Mouse (Mus musculus): ENCODE data around the gene Hrh2. TPM values are rescaled to one million over a fixed set of nuclear protein-coding genes. Genes with fewer than 3 reads are reported as not detected.

The Hrh2 gene
- polyA plus RNA-seq, 1 experiment from 2014 or later, result not detected

- 71% methylated on average over 8 of the region's 8 CpGs for WGBS
- no peak for ATAC-seq (ENCODE audit: insufficient number of reproducible peaks, insufficient read depth, low FRiP score, low TSS enrichment, low read depth)
- no peak overlapping the region for H3K9ac ChIP-seq (replicated peaks)
Measured at GRCm38 (mm10) chr13:54163363-54163762, 28.6 kb upstream of the Hrh2 start.

GRCm38 (mm10) chr13:54164462-54164861, 27.5 kb upstream of the Hrh2 start:
- H3K4me3 ChIP-seq (replicated peaks), result no peak overlapping the region
- H3K36me3 ChIP-seq, result no peaks in the 10 kb centered on the region
- H3K9ac ChIP-seq (replicated peaks), result no peak overlapping the region
- H3K4me2 ChIP-seq, result no peak overlapping the region
- H3K4me1 ChIP-seq (replicated peaks), result peaks cover 11% of the 10 kb centered on the region; the same call in 1 of the 2 replicates
- H3K27me3 ChIP-seq, result peaks cover 5% of the 10 kb centered on the region
- WGBS, result 89% methylated on average over 10 of the region's 10 CpGs
- no peaks in the 10 kb centered on the region for H3K9me3 ChIP-seq
- ATAC-seq (ENCODE audit: insufficient number of reproducible peaks, insufficient read depth, low FRiP score, low TSS enrichment, low read depth), result no peak
- H3K27ac ChIP-seq, result no peak overlapping the region

More at GRCm38 (mm10) chr13:54163363-54163762, 28.6 kb upstream of the Hrh2 start:
- Histone ChIP-seq H3K4me3 (replicated peaks) (no peak overlapping the region), H3K4me2 (no peak overlapping the region), H3K27me3 (peaks cover 6% of the 10 kb centered on the region; the same call in 1 of the 2 replicates), H3K9me3 (no peaks in the 10 kb centered on the region), H3K4me1 (replicated peaks) (peaks cover 11% of the 10 kb centered on the region; the same call in 1 of the 2 replicates), H3K27ac (no peak overlapping the region), H3K36me3 (no peaks in the 10 kb centered on the region)

DNA sequence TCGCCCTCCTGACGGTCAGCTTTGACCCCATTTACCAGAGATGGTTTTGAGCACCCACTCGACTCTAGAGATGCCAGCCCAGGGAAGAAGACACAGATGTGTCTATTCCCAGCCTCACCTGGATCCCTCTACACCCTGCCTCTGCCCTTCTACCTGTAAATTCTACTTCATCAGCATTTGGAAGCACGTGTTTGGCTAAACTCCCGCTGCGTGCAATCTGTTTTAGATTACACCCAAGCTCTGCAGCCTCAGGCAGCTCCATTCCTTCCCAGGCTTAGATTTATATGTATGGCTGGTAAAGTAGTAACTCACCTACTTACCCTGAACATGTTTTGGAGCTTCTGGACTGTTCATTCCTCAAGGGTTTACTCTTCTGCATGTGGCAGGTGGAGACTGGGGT, 26.9 kb upstream of the Hrh2 start:
- WGBS, result 44% methylated on average over 6 of the region's 6 CpGs
- no peaks in the 10 kb centered on the region for H3K9me3 ChIP-seq
- H3K27me3 ChIP-seq, result peaks cover 5% of the 10 kb centered on the region
- H3K9ac ChIP-seq (replicated peaks), result no peak overlapping the region
- no peaks in the 10 kb centered on the region for H3K36me3 ChIP-seq
- ATAC-seq (ENCODE audit: insufficient number of reproducible peaks, insufficient read depth, low FRiP score, low TSS enrichment, low read depth), result no peak
- no peak overlapping the region for H3K4me3 ChIP-seq (replicated peaks)
- H3K4me2 ChIP-seq, result no peak overlapping the region
- H3K27ac ChIP-seq, result no peak overlapping the region
- peaks cover 11% of the 10 kb centered on the region; the same call in 1 of the 2 replicates for H3K4me1 ChIP-seq (replicated peaks)

DNA sequence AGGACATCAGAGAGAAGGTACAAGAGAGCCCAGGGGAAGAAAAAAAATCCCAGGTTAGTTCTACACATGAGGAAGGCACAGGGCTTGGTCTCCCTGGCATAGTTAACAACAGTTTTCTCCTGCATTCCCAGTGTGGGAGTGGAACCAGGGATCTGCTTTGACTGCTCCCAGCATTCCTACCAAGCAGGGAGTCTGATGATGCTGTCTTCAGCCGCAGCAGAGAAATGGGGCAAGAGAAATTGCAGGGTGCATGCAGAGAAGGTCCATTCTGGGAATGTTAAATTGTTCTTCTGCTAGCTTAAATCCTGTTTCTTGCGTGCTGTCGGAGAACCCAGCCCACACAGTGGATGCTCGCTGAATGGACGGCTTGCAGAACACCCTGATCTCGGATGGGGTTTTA, 26.2 kb upstream of the Hrh2 start:
- H3K4me1 ChIP-seq (replicated peaks), result peaks cover 11% of the 10 kb centered on the region; the same call in 1 of the 2 replicates
- H3K27me3 ChIP-seq, result peaks cover 5% of the 10 kb centered on the region
- no peak overlapping the region for H3K4me2 ChIP-seq
- H3K4me3 ChIP-seq (replicated peaks), result no peak overlapping the region
- WGBS, result 78% methylated on average over 6 of the region's 6 CpGs
- no peaks in the 10 kb centered on the region for H3K9me3 ChIP-seq
- H3K27ac ChIP-seq, result no peak overlapping the region
- no peak overlapping the region for H3K9ac ChIP-seq (replicated peaks)
- ATAC-seq (ENCODE audit: insufficient number of reproducible peaks, insufficient read depth, low FRiP score, low TSS enrichment, low read depth), result no peak
- no peaks in the 10 kb centered on the region for H3K36me3 ChIP-seq

- Histone ChIP-seq H3K36me3 (no peaks in the 10 kb centered on the region), H3K27ac (no peak overlapping the region), H3K4me3 (replicated peaks) (no peak overlapping the region), H3K9ac (replicated peaks) (no peak overlapping the region), H3K9me3 (no peaks in the 10 kb centered on the region), H3K4me1 (replicated peaks) (peaks cover 11% of the 10 kb centered on the region; the same call in 1 of the 2 replicates), H3K27me3 (peaks cover 5% of the 10 kb centered on the region), H3K4me2 (no peak overlapping the region)
- no peak for ATAC-seq (ENCODE audit: insufficient number of reproducible peaks, insufficient read depth, low FRiP score, low TSS enrichment, low read depth)
- WGBS, result 86% methylated on average over 2 of the region's 2 CpGs
Measured at GRCm38 (mm10) chr13:54167036-54167435, 24.9 kb upstream of the Hrh2 start.

DNA sequence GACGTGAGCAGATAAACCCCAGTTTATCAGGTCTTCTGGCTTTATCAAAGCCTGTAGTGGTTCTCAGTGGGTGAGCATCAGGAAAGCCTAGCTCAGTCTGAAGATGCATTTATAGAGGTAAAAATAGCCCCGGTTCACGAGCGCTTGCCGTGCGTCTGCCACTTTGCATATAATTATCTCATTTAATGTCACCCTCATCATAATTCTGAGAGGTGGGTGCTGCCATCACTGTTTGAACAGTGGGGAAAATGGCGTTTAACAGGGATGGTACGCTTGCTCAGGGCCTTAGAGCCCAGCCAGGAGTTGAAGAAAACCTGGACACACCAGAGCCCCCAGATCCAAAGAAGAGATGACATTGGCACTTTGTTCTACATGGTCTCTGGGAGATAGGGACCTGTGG, 23.3 kb upstream of the Hrh2 start:
- H3K4me1 ChIP-seq (replicated peaks), result peaks cover 11% of the 10 kb centered on the region; the same call in 1 of the 2 replicates
- H3K36me3 ChIP-seq, result no peaks in the 10 kb centered on the region
- no peak overlapping the region for H3K27ac ChIP-seq
- H3K4me2 ChIP-seq, result no peak overlapping the region
- 89% methylated on average over 8 of the region's 8 CpGs for WGBS
- no peak for ATAC-seq (ENCODE audit: insufficient number of reproducible peaks, insufficient read depth, low FRiP score, low TSS enrichment, low read depth)
- H3K9ac ChIP-seq (replicated peaks), result no peak overlapping the region
- no peaks in the 10 kb centered on the region for H3K9me3 ChIP-seq
- no peak overlapping the region for H3K4me3 ChIP-seq (replicated peaks)
- H3K27me3 ChIP-seq, result peaks cover 5% of the 10 kb centered on the region

DNA sequence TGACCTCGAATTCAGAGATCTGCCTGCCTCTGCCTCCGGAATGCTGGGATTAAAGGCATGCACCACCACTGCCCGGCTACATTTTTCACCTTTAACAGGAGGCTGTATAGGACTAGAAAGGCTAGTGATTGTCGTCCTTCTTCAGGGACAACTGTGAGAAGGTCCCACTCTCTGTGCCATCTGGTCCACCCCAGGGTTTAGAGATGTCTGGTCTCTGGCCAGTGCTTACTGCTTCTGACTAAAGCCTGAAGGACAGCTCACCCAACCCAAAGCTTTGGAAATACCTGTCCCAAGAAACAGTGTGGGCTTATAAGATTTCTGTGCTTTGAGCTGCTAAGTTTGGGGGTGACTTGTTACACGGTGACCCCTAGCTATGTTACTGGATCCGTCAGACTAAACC, 21.6 kb upstream of the Hrh2 start:
- H3K4me1 ChIP-seq (replicated peaks), result peaks cover 6% of the 10 kb centered on the region; the same call in 1 of the 2 replicates
- 88% methylated on average over 6 of the region's 6 CpGs for WGBS
- no peak for ATAC-seq (ENCODE audit: insufficient number of reproducible peaks, insufficient read depth, low FRiP score, low TSS enrichment, low read depth)
- H3K9ac ChIP-seq (replicated peaks), result no peak overlapping the region
- no peak overlapping the region for H3K27ac ChIP-seq
- H3K9me3 ChIP-seq, result peaks cover 3% of the 10 kb centered on the region; the same call in 1 of the 2 replicates
- H3K4me3 ChIP-seq (replicated peaks), result no peak overlapping the region
- H3K36me3 ChIP-seq, result no peaks in the 10 kb centered on the region
- H3K27me3 ChIP-seq, result peaks cover 5% of the 10 kb centered on the region
- no peak overlapping the region for H3K4me2 ChIP-seq

- H3K9ac ChIP-seq (replicated peaks), result no peak overlapping the region
- H3K4me2 ChIP-seq, result no peak overlapping the region
- no peak overlapping the region for H3K27ac ChIP-seq
- peaks cover 3% of the 10 kb centered on the region; the same call in 1 of the 2 replicates for H3K9me3 ChIP-seq
- H3K27me3 ChIP-seq, result peaks cover 5% of the 10 kb centered on the region
- 73% methylated on average over 10 of the region's 10 CpGs for WGBS
- H3K36me3 ChIP-seq, result no peaks in the 10 kb centered on the region
- no peak for ATAC-seq (ENCODE audit: insufficient number of reproducible peaks, insufficient read depth, low FRiP score, low TSS enrichment, low read depth)
- H3K4me1 ChIP-seq (replicated peaks), result no peaks in the 10 kb centered on the region
- no peak overlapping the region for H3K4me3 ChIP-seq (replicated peaks)
Measured at GRCm38 (mm10) chr13:54171346-54171745, 20.6 kb upstream of the Hrh2 start.

DNA sequence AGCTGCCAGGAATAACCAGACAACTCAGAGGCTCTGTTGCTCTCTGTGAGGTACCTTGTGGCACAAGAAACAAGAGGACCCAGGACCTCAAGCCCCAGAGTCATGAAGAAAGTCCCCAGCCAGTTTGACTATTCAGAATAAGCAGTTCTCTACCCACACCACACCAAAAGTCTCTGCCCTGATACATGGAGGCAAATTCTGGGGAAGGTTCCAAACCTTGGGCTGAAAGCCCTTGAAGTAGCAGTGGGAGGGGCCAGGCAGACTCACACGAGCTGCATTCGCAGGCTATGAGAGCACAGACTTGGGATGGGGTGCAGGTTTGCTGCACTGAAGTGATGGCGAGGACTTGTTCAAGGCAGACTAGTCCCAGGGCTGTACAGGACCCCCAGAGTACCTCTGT, 20.2 kb upstream of the Hrh2 start:
- Histone ChIP-seq H3K4me1 (replicated peaks) (no peaks in the 10 kb centered on the region), H3K4me2 (no peak overlapping the region), H3K4me3 (replicated peaks) (no peak overlapping the region), H3K27ac (no peak overlapping the region), H3K9ac (replicated peaks) (no peak overlapping the region), H3K36me3 (no peaks in the 10 kb centered on the region), H3K9me3 (peaks cover 3% of the 10 kb centered on the region; the same call in 1 of the 2 replicates), H3K27me3 (peaks cover 5% of the 10 kb centered on the region)
- WGBS, result 51% methylated on average over 3 of the region's 3 CpGs
- ATAC-seq (ENCODE audit: insufficient number of reproducible peaks, insufficient read depth, low FRiP score, low TSS enrichment, low read depth), result no peak

GRCm38 (mm10) chr13:54173941-54174340, 18.0 kb upstream of the Hrh2 start:
- Histone ChIP-seq H3K36me3 (no peaks in the 10 kb centered on the region), H3K9me3 (peaks cover 3% of the 10 kb centered on the region; the same call in 1 of the 2 replicates), H3K4me2 (no peak overlapping the region), H3K4me3 (replicated peaks) (no peak overlapping the region), H3K4me1 (replicated peaks) (no peaks in the 10 kb centered on the region), H3K9ac (replicated peaks) (no peak overlapping the region), H3K27ac (no peak overlapping the region), H3K27me3 (peaks cover 3% of the 10 kb centered on the region)
- no peak for ATAC-seq (ENCODE audit: insufficient number of reproducible peaks, insufficient read depth, low FRiP score, low TSS enrichment, low read depth)
- 98% methylated on average over 2 of the region's 2 CpGs for WGBS

GRCm38 (mm10) chr13:54174703-54175102, 17.2 kb upstream of the Hrh2 start:
- Histone ChIP-seq H3K27me3 (no peaks in the 10 kb centered on the region), H3K4me3 (replicated peaks) (no peak overlapping the region), H3K9ac (replicated peaks) (no peak overlapping the region), H3K9me3 (peaks cover 3% of the 10 kb centered on the region; the same call in 1 of the 2 replicates), H3K27ac (no peak overlapping the region), H3K4me1 (replicated peaks) (no peaks in the 10 kb centered on the region), H3K4me2 (no peak overlapping the region), H3K36me3 (no peaks in the 10 kb centered on the region)
- ATAC-seq (ENCODE audit: insufficient number of reproducible peaks, insufficient read depth, low FRiP score, low TSS enrichment, low read depth), result no peak
- 90% methylated on average over 4 of the region's 4 CpGs for WGBS

DNA sequence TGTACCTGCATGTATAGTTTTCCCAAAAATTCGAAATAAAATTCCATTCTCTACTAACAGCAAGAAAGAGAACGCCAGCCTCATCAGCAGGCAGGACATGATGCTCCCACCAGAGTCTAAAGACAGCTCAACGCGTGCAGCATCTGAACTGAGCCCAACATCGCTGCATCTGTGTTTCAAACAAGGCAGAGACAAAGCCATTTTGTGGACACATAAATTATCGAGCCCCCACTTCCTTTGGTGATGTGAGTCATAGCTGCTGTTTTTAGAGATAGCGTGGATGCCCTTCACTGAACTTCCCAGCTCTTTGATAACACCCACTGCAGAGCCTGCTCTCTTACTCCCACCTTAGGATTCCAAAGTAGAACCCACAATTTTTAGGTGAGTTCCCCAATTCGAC, 16.5 kb upstream of the Hrh2 start:
- Histone ChIP-seq H3K36me3 (no peaks in the 10 kb centered on the region), H3K9ac (replicated peaks) (no peak overlapping the region), H3K27ac (no peak overlapping the region), H3K9me3 (peaks cover 3% of the 10 kb centered on the region; the same call in 1 of the 2 replicates), H3K27me3 (no peaks in the 10 kb centered on the region), H3K4me2 (no peak overlapping the region), H3K4me1 (replicated peaks) (no peaks in the 10 kb centered on the region), H3K4me3 (replicated peaks) (no peak overlapping the region)
- ATAC-seq (ENCODE audit: insufficient number of reproducible peaks, insufficient read depth, low FRiP score, low TSS enrichment, low read depth), result no peak
- 86% methylated on average over 8 of the region's 8 CpGs for WGBS

Data from limb, embryonic 12.5 days (tissue).